Mouse (Mus musculus): ENCODE data around the gene Atxn7l3b.
A peak's percentile ranks its signal among the peaks of the same experiment; 100 is the strongest.

Atxn7l3b gene

GRCm38 (mm10) chr10:112928452-112929221 lies at the start of gene Atxn7l3b:
TSS of gene Atxn7l3b (minus strand) at chr10:112929001.
- DNase-seq (ENCODE audit: extremely low read depth, low read depth, low spot score) = peak; percentile 13

GRCm38 (mm10) chr10:112977586-112977985 lies 48.8 kb upstream of the Atxn7l3b start:
- DNase-seq (ENCODE audit: extremely low read depth, low read depth, low spot score) = no peak

- DNase-seq (ENCODE audit: extremely low read depth, low read depth, low spot score) = no peak
Observed at GRCm38 (mm10) chr10:112973286-112974026, 44.7 kb upstream of the Atxn7l3b start.

GRCm38 (mm10) chr10:112970002-112970589 lies 41.3 kb upstream of the Atxn7l3b start:
- no peak for DNase-seq (ENCODE audit: extremely low read depth, low read depth, low spot score)

- no peak for DNase-seq (ENCODE audit: extremely low read depth, low read depth, low spot score)
Observed at GRCm38 (mm10) chr10:112967578-112967977, 38.8 kb upstream of the Atxn7l3b start.

GRCm38 (mm10) chr10:112962216-112962615 lies 33.4 kb upstream of the Atxn7l3b start:
- peak; percentile 14 for DNase-seq (ENCODE audit: extremely low read depth, low read depth, low spot score)

- DNase-seq (ENCODE audit: extremely low read depth, low read depth, low spot score) = no peak
Observed at GRCm38 (mm10) chr10:112954140-112954539, 25.3 kb upstream of the Atxn7l3b start.

GRCm38 (mm10) chr10:112948453-112948852 lies 19.7 kb upstream of the Atxn7l3b start:
- DNase-seq (ENCODE audit: extremely low read depth, low read depth, low spot score) = no peak

GRCm38 (mm10) chr10:112929222-112929615 lies 418 bp upstream of the Atxn7l3b start:
- no peak for DNase-seq (ENCODE audit: extremely low read depth, low read depth, low spot score)

GRCm38 (mm10) chr10:112926961-112927360 lies 1.8 kb downstream of the Atxn7l3b start:
- DNase-seq (ENCODE audit: extremely low read depth, low read depth, low spot score) = no peak

- peak; percentile 73 for DNase-seq (ENCODE audit: extremely low read depth, low read depth, low spot score)
Observed at GRCm38 (mm10) chr10:112926271-112926670, 2.5 kb downstream of the Atxn7l3b start.

GRCm38 (mm10) chr10:112916575-112917190 lies 12.1 kb downstream of the Atxn7l3b start:
- no peak for DNase-seq (ENCODE audit: extremely low read depth, low read depth, low spot score)

GRCm38 (mm10) chr10:112900243-112900642 lies 28.6 kb downstream of the Atxn7l3b start:
- DNase-seq (ENCODE audit: extremely low read depth, low read depth, low spot score) = no peak

GRCm38 (mm10) chr10:112899796-112900195 lies 29.0 kb downstream of the Atxn7l3b start:
- DNase-seq (ENCODE audit: extremely low read depth, low read depth, low spot score) = no peak

- DNase-seq (ENCODE audit: extremely low read depth, low read depth, low spot score) = no peak
Observed at GRCm38 (mm10) chr10:112896636-112897035, 32.2 kb downstream of the Atxn7l3b start.

GRCm38 (mm10) chr10:112893622-112894252 lies 35.1 kb downstream of the Atxn7l3b start:
- DNase-seq (ENCODE audit: extremely low read depth, low read depth, low spot score) = no peak

GRCm38 (mm10) chr10:112884064-112884463 lies 44.7 kb downstream of the Atxn7l3b start:
- DNase-seq (ENCODE audit: extremely low read depth, low read depth, low spot score) = no peak

- DNase-seq (ENCODE audit: extremely low read depth, low read depth, low spot score) = no peak
Observed at GRCm38 (mm10) chr10:112883688-112884004, 45.2 kb downstream of the Atxn7l3b start.

GRCm38 (mm10) chr10:112882789-112883687 lies 45.8 kb downstream of the Atxn7l3b start:
- DNase-seq (ENCODE audit: extremely low read depth, low read depth, low spot score) = no peak

GRCm38 (mm10) chr10:112882149-112882548 lies 46.7 kb downstream of the Atxn7l3b start:
- DNase-seq (ENCODE audit: extremely low read depth, low read depth, low spot score) = no peak
